8 mouse cellular contexts compared by ENCODE assay signal in genomic region chr9:107608741-107609432, GRCm38 (mm10). TPM values are rescaled to one million over a fixed set of nuclear protein-coding genes. Genes with fewer than 3 reads are reported as not detected.
DNase-seq lines count a peak whose midpoint lies in the region; ATAC-seq and TF ChIP-seq lines count a peak whose summit lies in the region.

Gene Sema3b (minus strand): TSS chr9:107609229.

- WGBS in forebrain, embryonic 11.5 days = 43% methylated on average over 10 of the region's 12 CpGs
- 42% methylated on average over 12 of the region's 12 CpGs for WGBS in forebrain, postnatal 0 days
- WGBS in embryonic facial prominence, embryonic 10.5 days = 34% methylated on average over 12 of the region's 12 CpGs
- WGBS in limb, embryonic 11.5 days = 34% methylated on average over 12 of the region's 12 CpGs

- ATAC-seq in forebrain, embryonic 11.5 days (replicated peaks; ENCODE audit: low FRiP score) = no peak
- ATAC-seq in forebrain, postnatal 0 days = no peak
- no peak for ATAC-seq in limb, embryonic 11.5 days (ENCODE audit: insufficient number of reproducible peaks, low FRiP score, low TSS enrichment, low read depth)
- ATAC-seq in granulocyte monocyte progenitor cell, adult 5-6 weeks (replicated peaks; ENCODE audit: poor library complexity, severe bottlenecking) = no peak

- intact Hi-C loops in heart, postnatal 14 days (cut with DNase I) = no loop called here

- 0 out of 2 replicates have a peak within 1 kb of the TSS, but pooled peaks have one; percentile 19 for H3K27ac ChIP-seq in forebrain, embryonic 11.5 days (ENCODE audit: low read depth, low read length)
- H3K27ac ChIP-seq in forebrain, postnatal 0 days (ENCODE audit: low read depth, low read length) = no peak within 1 kb of the TSS
- H3K27ac ChIP-seq in embryonic facial prominence, embryonic 10.5 days (replicated peaks) = peak within 1 kb of the TSS; percentile 80
- peak within 1 kb of the TSS; percentile 56; the same call in 1 of the 2 replicates for H3K27ac ChIP-seq in limb, embryonic 11.5 days (replicated peaks; ENCODE audit: low read depth, low read length)

- no peak within 1 kb of the TSS for H3K4me2 ChIP-seq in forebrain, embryonic 11.5 days (ENCODE audit: low read depth, low read length, severe bottlenecking)
- H3K4me2 ChIP-seq in forebrain, postnatal 0 days (ENCODE audit: low read depth) = no peak within 1 kb of the TSS
- peak within 1 kb of the TSS; percentile 22; the same call in 1 of the 2 replicates for H3K4me2 ChIP-seq in limb, embryonic 11.5 days (ENCODE audit: low read depth, severe bottlenecking)

- H3K4me1 ChIP-seq in forebrain, embryonic 11.5 days (replicated peaks; ENCODE audit: control insufficient read depth, insufficient read depth, low read length) = peaks cover 53% of the 10 kb centered on the region
- H3K4me1 ChIP-seq in forebrain, postnatal 0 days (ENCODE audit: insufficient read depth) = 0 out of 2 replicates have a peak, but pooled peaks cover 10% of the 10 kb centered on the region
- peaks cover 94% of the 10 kb centered on the region for H3K4me1 ChIP-seq in embryonic facial prominence, embryonic 10.5 days
- peaks cover 78% of the 10 kb centered on the region for H3K4me1 ChIP-seq in limb, embryonic 11.5 days (ENCODE audit: control insufficient read depth, insufficient read depth, low read length)

- no peaks in the 10 kb centered on the region for H3K27me3 ChIP-seq in forebrain, embryonic 11.5 days (ENCODE audit: control insufficient read depth, insufficient read depth, low read length)
- no peaks in the 10 kb centered on the region for H3K27me3 ChIP-seq in forebrain, postnatal 0 days (ENCODE audit: insufficient read depth, low read length)
- H3K27me3 ChIP-seq in embryonic facial prominence, embryonic 10.5 days (replicated peaks; ENCODE audit: low read depth, poor library complexity, severe bottlenecking) = peaks cover 10% of the 10 kb centered on the region
- no peaks in the 10 kb centered on the region for H3K27me3 ChIP-seq in limb, embryonic 11.5 days (ENCODE audit: control insufficient read depth, insufficient read depth, low read length)

- TF ChIP-seq CTCF in forebrain, postnatal 0 days (IDR thresholded peaks at IDR 0.05; ENCODE audit: low read depth) = no peak

- no peak for DNase-seq in forebrain, embryonic 11.5 days (ENCODE audit: low spot score)
- no peak for DNase-seq in forebrain, postnatal 0 days
- DNase-seq in embryonic facial prominence, embryonic 10.5 days (ENCODE audit: low spot score) = peak; percentile 61
- no peak for DNase-seq in heart, postnatal 14 days
- DNase-seq in limb, embryonic 11.5 days (ENCODE audit: low spot score) = peak; percentile 50
- DNase-seq in adrenal gland, adult (ENCODE audit: inconsistent age in 2 of 2, low spot score in 1 of 2) = no peak
- no peak for DNase-seq in urinary bladder, postnatal 25 days (ENCODE audit: low spot score)

- peak within 1 kb of the TSS; percentile 31 for H3K9ac ChIP-seq in forebrain, embryonic 11.5 days (ENCODE audit: low read length)
- no peak within 1 kb of the TSS for H3K9ac ChIP-seq in forebrain, postnatal 0 days
- 0 out of 2 replicates have a peak within 1 kb of the TSS, but pooled peaks have one; percentile 22 for H3K9ac ChIP-seq in limb, embryonic 11.5 days (ENCODE audit: low read length)

- no peaks in the 10 kb centered on the region for H3K9me3 ChIP-seq in forebrain, embryonic 11.5 days (ENCODE audit: control insufficient read depth, low read length)
- H3K9me3 ChIP-seq in forebrain, postnatal 0 days (ENCODE audit: low read length) = no peaks in the 10 kb centered on the region
- H3K9me3 ChIP-seq in embryonic facial prominence, embryonic 10.5 days = no peaks in the 10 kb centered on the region
- H3K9me3 ChIP-seq in limb, embryonic 11.5 days (ENCODE audit: control insufficient read depth, low read length) = no peaks in the 10 kb centered on the region

- H3K4me3 ChIP-seq in forebrain, embryonic 11.5 days (ENCODE audit: low read depth, low read length) = no peak within 1 kb of the TSS
- H3K4me3 ChIP-seq in forebrain, postnatal 0 days (ENCODE audit: low read depth, low read length) = no peak within 1 kb of the TSS
- H3K4me3 ChIP-seq in embryonic facial prominence, embryonic 10.5 days = peak within 1 kb of the TSS; percentile 33
- H3K4me3 ChIP-seq in limb, embryonic 11.5 days (ENCODE audit: low read depth, low read length) = no peak within 1 kb of the TSS

- no peaks in the 10 kb centered on the region for H3K36me3 ChIP-seq in forebrain, embryonic 11.5 days (ENCODE audit: control insufficient read depth, insufficient read depth, low read length)
- peaks cover 2% of the 10 kb centered on the region; the same call in 1 of the 2 replicates for H3K36me3 ChIP-seq in forebrain, postnatal 0 days (ENCODE audit: insufficient read depth)
- H3K36me3 ChIP-seq in embryonic facial prominence, embryonic 10.5 days (replicated peaks) = peaks cover 4% of the 10 kb centered on the region
- no peaks in the 10 kb centered on the region for H3K36me3 ChIP-seq in limb, embryonic 11.5 days (ENCODE audit: control insufficient read depth, insufficient read depth, low read length)

RNA-seq across cellular contexts. Expression of gene Sema3b, which starts in this region (rescaled TPM):
- 1.7 TPM in 2 replicates for polyA plus RNA-seq in forebrain, embryonic 11.5 days (2014; fragmentation: Nextera tagmentation; extraction: Ambion mirVana)
- total RNA-seq in forebrain, postnatal 0 days (2014; rRNA removed) = 6.5 and 6.6 TPM in 2 replicates
- polyA plus RNA-seq in forebrain, postnatal 0 days (2015; fragmentation: Nextera tagmentation; extraction: Ambion mirVana) = 3.9 and 4.4 TPM in 2 replicates
- polyA plus RNA-seq in embryonic facial prominence, embryonic 10.5 days (2016; fragmentation: Nextera tagmentation; extraction: Ambion mirVana) = 2.7 TPM in 2 replicates
- total RNA-seq in heart, postnatal 14 days (2021) = 10 to 100 TPM; 11.3 to 12.1 TPM
- polyA plus RNA-seq in limb, embryonic 11.5 days (2014; fragmentation: Nextera tagmentation; extraction: Ambion mirVana) = 3.4 and 3.7 TPM in 2 replicates
- not detected in 2 replicates for total RNA-seq in granulocyte monocyte progenitor cell, adult 5-6 weeks (2014; fragmentation: Nextera tagmentation)
- total RNA-seq in granulocyte monocyte progenitor cell, adult 5-6 weeks (2017) = not detected in 2 replicates

Comparison
In these comparisons a context has a peak if more than half of its experiments do, and no peak if none do; other contexts are left out.
1. DNase-seq: peak in embryonic facial prominence, embryonic 10.5 days (single experiment) and limb, embryonic 11.5 days (single experiment); none in forebrain, embryonic 11.5 days (single experiment), forebrain, postnatal 0 days (single experiment), heart, postnatal 14 days (0 of 2), adrenal gland, adult (0 of 2) and urinary bladder, postnatal 25 days (single experiment).